Mouse (Mus musculus) neural tube, embryonic 10.5 days (tissue): ENCODE measurements around the gene Pak7.
A peak's percentile ranks its signal among the peaks of the same experiment; 100 is the strongest.
"Not testable (repeated sequence)": the region's sequence is repeated elsewhere in the genome, so short reads cannot be mapped to it uniquely, and the experiment has no call there.

Experiments
- DNase-seq: peaks from one replicate; pipeline ENCODE4 v3.0.0-alpha.2; 2017; ENCODE audit warnings: low spot score; ENCODE audit errors: extremely low spot score

The Pak7 gene

DNA sequence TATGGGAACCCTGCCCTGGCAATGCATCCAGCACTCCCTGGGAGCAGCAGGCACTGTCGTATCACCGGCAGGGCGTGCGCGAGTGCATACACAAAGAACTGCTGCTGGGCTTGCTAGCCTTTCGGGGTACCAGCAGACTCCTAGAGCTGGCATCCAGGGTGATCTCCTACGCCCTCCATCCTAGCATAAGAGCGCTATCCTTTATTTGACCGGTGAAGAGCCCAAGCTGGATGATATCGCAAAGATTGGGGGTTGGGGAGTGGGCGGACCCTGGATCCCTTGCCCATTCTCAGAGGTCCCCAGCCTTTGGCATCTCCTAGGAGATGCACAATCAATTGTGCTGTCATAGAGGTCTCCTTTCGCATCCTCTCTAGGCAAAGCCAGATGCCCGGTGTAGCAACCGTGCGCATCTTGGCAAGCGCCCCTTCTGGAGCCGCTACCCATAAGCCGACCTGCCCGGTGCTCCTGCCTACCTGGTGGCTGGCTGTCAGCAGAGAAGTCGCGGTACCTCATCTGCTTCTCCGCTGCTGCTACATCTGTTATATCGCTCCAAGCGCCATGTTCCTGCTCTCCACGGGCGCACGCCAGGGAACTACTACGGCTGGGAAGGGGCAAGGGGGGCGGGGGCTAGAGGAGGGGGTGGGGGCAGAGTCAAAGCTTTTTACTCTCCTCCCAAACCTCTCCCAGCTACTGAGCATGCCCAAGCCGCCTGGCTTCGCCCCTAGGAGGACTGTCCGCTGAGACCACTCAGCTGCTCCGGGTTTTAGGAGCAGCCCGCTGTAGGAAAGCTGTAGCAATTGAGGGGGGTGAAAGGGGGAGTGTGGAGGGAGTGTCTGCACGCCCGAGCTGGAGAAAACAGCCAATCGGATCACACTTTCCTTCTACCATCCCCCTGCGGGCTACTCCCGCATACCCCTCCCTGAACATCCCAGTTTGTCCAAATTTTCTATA, at the start of gene Pak7:
Gene Pak7 (minus strand): TSS at position 787 of the 951 bp plus-strand sequence.
- peak; percentile 82 for DNase-seq

GRCm38 (mm10) chr2:136425561-136425960, 37.8 kb upstream of the Pak7 start:
- DNase-seq: no peak

- DNase-seq: no peak
Observed at GRCm38 (mm10) chr2:136419543-136419942, 31.8 kb upstream of the Pak7 start.

GRCm38 (mm10) chr2:136416381-136416780, 28.6 kb upstream of the Pak7 start:
- no peak for DNase-seq

DNA sequence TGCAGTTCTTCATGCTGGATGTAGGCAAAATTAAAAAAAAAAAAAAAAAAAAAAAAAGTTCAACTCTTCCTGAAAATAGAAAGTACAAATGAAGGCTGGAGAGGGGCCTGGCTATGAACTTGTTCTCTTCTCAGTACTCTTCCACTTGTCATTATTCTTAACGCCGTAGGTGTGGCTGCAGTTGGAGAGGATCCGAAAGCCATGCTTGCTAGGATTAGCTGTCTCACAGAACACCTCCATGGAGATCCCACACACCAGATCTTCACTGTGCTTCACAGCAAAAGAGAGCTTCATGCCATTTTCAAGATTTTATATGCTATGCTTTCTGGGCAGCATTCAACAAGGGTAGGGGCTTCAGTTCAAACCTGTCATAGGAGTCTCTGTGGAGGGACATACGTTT, 14.8 kb upstream of the Pak7 start:
- DNase-seq: no peak

DNA sequence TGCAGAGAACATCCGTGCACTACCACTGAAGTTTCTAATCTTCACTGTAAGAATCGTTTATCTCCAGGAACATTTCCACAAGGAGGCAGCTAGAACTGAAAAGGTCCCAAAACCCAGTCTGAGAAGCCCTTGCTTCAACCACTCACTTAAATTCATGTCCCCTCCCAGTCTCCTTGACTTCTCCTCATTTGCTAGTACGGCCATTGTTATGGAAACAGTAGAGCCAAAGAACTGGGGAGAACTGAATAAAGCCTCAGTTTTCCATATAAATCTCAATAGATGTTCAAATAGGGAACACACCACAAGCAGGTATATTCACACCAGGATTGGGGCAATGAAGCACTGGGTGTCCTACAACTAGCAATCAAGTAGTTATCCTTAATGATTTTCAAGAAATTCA, 12.4 kb downstream of the Pak7 start:
- no peak for DNase-seq

DNA sequence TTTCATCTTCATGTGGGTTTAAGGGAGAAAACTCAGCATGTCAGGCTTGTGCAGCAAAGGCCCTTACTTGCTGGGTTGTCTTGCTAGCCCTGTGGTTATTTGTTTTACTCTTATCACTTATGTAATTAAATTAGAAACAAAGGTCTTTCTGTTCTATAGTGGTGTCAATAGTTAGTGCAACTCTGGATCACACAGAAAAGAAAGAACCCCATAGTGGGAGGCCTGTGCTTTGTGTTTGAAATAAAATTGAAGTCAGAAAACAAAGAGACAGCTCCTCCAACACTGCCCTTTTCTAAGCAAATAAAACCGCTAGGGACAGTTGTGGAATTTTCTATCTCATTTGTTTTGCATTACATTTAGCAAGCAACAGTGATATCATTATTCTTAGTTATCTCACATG, 15.4 kb downstream of the Pak7 start:
- no peak for DNase-seq

GRCm38 (mm10) chr2:136351393-136352096, 36.2 kb downstream of the Pak7 start:
- no peak for DNase-seq

GRCm38 (mm10) chr2:136350459-136350858, 37.3 kb downstream of the Pak7 start:
- DNase-seq: no peak

DNA sequence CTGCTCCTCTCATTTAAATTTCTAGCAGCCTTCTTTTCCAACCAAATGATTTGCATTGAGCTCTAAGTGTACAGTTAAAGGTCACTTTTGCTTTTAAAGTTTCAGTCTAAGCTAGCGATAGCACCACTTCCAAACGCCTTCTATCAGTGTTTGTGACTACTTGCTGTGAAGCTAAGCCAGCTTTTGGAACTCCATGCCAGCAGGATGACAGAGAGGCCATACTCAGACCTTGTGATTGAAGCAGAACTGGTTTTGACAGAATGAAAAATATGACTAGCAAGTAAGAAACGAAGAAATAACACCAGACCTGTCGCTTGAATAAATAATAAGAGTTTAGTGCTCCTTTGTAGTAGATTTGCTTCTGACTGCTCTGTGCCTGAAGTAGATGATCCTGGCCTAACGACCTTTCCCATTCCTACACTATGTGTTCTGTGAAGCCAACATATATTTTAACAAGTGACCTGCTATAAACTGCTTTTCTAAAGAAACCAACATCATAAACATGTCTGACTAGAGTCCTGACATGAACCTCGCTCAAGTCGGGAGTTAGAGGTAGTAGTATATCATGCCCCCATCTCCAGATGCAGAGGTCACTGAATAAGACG, 38.0 kb downstream of the Pak7 start:
- no peak for DNase-seq

- DNase-seq: not testable (repeated sequence)
Observed at GRCm38 (mm10) chr2:136344240-136344780, 43.5 kb downstream of the Pak7 start.

DNA sequence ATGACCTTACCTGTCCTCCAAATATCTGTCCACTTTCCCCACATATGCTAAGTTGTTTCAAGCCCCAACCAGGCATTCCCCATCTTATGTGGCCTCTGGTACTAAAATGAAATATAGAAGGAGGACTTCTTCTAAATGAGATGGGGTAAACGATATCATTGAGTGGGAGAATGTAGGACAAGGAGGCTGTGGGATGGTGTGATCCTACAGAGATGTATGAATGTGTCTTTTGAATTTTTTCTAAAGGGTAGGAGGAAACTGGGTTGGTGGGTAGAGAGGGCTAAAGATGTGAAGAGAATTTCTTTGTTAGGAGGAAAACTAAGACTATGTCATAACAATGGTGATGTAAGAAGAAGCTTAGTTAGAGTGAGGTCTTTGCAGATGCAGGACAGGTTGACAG, 57.8 kb downstream of the Pak7 start:
- no peak for DNase-seq

DNA sequence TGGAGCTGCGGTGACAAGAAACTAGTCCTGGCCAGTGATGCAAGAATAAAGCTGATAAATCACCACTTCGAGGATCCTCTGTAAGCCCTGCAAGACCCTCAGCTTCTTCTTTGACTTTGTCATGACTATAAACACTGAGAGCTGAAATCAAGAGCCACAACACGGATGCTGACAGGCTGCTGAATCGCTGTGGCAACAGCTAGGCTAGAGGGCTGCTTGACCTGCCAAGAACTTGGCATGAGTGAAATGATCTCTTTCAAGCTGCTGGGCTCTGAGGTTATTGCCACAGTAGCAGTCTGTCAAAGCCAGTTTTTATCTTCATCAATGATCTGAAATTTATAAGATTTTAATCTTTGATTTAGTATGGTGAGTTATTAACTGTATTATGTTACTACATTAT, 62.1 kb downstream of the Pak7 start:
- no peak for DNase-seq

GRCm38 (mm10) chr2:136309313-136309712, 78.5 kb downstream of the Pak7 start:
- DNase-seq: no peak

DNA sequence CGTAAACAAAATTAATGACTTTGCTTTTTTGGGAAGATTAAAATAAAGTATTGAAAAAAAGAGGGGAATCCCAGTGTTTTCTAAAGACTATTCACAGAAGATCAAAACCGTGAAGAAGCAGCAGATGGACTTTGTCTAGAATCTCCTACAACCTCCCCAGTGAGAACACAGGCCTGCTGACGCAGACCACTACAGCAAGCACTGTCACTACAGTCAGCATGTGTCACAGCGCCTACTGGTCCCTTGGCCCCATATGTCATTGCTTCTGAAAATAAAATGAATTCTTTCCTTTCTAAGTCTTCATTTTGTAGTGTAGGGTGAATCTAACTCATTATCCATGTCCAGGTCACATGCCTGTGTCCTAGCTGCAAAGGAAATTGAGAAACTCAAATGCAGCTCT, 79.0 kb downstream of the Pak7 start:
- no peak for DNase-seq

DNA sequence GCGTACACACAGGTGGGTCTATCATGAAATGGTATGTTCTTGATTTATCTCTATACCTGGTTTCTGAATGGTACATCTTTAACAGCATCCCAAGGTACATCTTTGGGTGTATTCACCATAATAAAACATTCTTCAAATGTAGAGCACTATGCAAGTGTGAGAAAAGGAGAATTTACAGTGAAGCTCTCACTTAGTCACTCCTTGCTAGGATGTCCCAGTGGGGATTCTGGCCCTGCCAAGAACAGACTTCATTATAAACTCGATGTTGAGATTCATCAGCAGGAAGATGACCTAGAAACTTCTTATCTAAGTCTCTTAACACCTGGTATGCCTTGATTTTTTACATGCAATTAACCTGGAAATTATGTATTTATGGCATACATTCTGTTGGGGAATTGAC, 85.6 kb downstream of the Pak7 start:
- DNase-seq: no peak

- no peak for DNase-seq
Observed at GRCm38 (mm10) chr2:136301406-136301805, 86.4 kb downstream of the Pak7 start.

- DNase-seq: no peak
Observed at GRCm38 (mm10) chr2:136297371-136297770, 90.4 kb downstream of the Pak7 start.

GRCm38 (mm10) chr2:136282043-136282442, 105.7 kb downstream of the Pak7 start:
- no peak for DNase-seq

DNA sequence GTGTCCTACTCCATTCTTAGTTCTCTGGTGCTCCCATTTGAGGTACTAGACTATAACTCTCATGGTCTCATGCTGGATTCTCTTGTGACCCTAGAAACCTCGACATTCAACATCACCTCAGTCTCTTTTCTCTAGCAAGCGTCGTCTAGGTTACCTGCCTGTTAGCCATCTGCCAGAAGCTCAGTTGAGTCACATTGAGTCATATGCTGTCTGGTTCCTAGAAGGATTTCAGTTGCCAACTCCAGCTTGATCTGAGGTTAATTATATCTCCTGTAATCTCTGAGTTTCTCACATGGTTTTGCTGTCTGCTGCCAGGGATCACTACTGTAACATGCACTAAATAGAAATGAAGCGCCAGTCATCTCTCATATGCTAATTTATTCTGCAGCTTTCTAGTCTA, 145.8 kb downstream of the Pak7 start:
- not testable (repeated sequence) for DNase-seq

DNA sequence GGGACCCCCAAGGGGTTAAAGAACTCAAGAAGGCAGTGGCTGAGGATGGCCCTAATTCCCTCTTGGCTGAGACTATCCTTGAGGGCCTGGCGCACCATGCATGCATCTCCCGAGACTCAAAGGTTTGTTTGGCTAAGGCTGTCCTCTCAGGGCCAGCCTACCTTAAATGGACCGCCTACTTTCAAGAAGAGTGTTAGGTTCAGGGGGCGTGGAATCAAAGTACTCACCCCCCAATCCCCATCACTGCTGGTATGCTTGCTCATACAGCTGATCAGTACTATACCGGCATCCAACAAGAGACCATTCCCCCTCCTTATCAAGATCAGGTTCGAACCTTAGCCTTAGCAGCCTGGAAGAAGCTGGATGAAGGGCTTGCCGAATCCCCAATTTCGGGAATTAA, 156.5 kb downstream of the Pak7 start:
- no peak for DNase-seq

GRCm38 (mm10) chr2:136204034-136204433, 183.7 kb downstream of the Pak7 start:
- DNase-seq: no peak
